Mouse (Mus musculus) stomach, postnatal 0 days (tissue): ENCODE results near the gene Tmod1.

Source experiments
- CTCF ChIP-seq: IDR thresholded peaks from 2 replicates; pipeline ENCODE4 v1.5.1; 2016; ENCODE audit warnings: antibody characterized with exemption, low read depth, mild to moderate bottlenecking, moderate library complexity
- EP300 ChIP-seq: optimal IDR thresholded peaks from 2 replicates; pipeline ENCODE3; 2016; ENCODE audit warnings: antibody characterized with exemption

DNA sequence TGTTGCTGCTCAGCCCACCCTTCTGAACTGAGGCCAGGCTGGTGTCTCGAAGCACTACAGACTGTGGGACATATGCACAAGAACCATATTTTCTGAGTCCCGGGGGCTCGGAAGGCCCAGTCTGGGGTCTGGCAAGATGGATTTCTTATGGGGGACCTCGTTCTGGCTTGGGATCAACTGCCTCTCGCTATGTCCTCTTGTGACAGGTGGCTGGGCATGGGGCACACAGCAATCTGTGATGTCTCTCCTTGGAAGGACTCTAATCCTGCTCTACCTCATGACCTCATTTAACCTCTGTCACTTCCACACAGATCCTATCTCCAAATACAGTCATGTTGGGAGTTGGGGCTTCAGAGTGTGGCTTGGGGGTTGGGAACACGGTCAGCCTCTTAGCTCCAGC is 33.9 kb downstream of the Tmod1 start:
- no peak for TF ChIP-seq CTCF
- no peak for TF ChIP-seq EP300
